18 mouse cellular contexts compared by ENCODE assay signal in the genomic region with DNA sequence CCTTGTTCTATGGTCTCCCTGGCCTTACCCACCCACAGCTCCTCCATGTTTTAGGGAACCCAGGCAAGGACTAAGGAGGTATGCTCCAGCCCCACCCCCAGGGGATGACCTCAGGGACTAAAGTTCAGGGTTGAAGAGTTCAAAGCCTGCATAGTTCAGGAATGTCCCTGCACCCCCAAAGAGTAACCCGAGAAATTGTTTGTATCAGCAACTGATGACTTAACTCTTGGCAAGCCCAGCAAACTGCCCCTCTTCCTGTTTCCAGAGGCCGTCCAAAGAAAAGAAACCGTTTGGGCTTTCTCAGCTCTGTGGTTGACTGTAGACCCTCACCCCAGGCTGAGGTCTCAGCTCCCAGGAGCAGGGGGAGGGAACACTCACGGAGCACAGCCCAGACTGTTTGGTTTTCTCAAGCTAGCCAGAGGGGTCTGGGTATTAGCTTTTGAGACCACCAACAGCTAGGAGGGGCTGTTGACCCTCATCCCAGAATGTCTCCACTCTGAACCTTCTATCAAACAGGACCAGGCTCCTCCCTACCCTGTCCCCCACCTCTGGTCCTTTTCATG. TPM values are rescaled to one million over a fixed set of nuclear protein-coding genes. Genes with fewer than 3 reads are reported as not detected.
DNase-seq lines count a peak whose midpoint lies in the region; ATAC-seq and TF ChIP-seq lines count a peak whose summit lies in the region.
"Had no signal": no experiment of that assay in that cellular context is flagged by ENCODE, and none has a peak within 500 bp of the region (broad histone marks: within the 10 kb centered on the region; RNA-seq: fewer than 3 reads in every experiment).

No protein-coding gene starts in this region.

- no peak for ATAC-seq in forebrain, postnatal 0 days
- peak; percentile 29; the same call in 1 of the 2 replicates for ATAC-seq in embryonic facial prominence, embryonic 12.5 days (ENCODE audit: insufficient number of reproducible peaks, insufficient read depth, low FRiP score, low TSS enrichment)
- peak; percentile 55 for ATAC-seq in kidney, embryonic 14.5 days (ENCODE audit: low FRiP score, low TSS enrichment)
- ATAC-seq in megakaryocyte progenitor cell, adult 5-6 weeks (replicated peaks; ENCODE audit: poor library complexity): no peak
- ATAC-seq: Patski had no signal

- H3K4me1 ChIP-seq in forebrain, embryonic 10.5 days: peaks cover 18% of the 10 kb centered on the region
- H3K4me1 ChIP-seq in forebrain, postnatal 0 days (ENCODE audit: insufficient read depth): no peaks in the 10 kb centered on the region
- H3K4me1 ChIP-seq in embryonic facial prominence, embryonic 12.5 days: peaks cover 17% of the 10 kb centered on the region; the same call in 1 of the 2 replicates
- no peaks in the 10 kb centered on the region for H3K4me1 ChIP-seq in kidney, embryonic 14.5 days (ENCODE audit: control insufficient read depth, insufficient read depth, low read length)
- H3K4me1 ChIP-seq in limb, embryonic 10.5 days: peaks cover 31% of the 10 kb centered on the region

- no peak for TF ChIP-seq CTCF in forebrain, postnatal 0 days (IDR thresholded peaks at IDR 0.05; ENCODE audit: low read depth)

- no peak for DNase-seq in forebrain, embryonic 10.5 days (ENCODE audit: extremely low spot score, low spot score)
- no peak for DNase-seq in forebrain, postnatal 0 days
- no peak for DNase-seq in limb, embryonic 10.5 days (ENCODE audit: low spot score)
- DNase-seq in left cerebral cortex, adult 9 months (ENCODE audit: low spot score in 2 of 2): no peak
- DNase-seq in gastrocnemius, adult 18-20 months (ENCODE audit: low spot score): no peak
- DNase-seq: adrenal gland, adult 8-10 months; cerebellum, adult 9-11 months; heart, adult 18-20 months; layer of hippocampus, adult 9-11 months; right cerebral cortex, adult 18-20 months; thymus, adult 2 months had no signal

- peak overlapping the region; percentile 40; the same call in 1 of the 2 replicates for H3K27ac ChIP-seq in forebrain, embryonic 10.5 days
- no peak overlapping the region for H3K27ac ChIP-seq in forebrain, postnatal 0 days (ENCODE audit: low read depth, low read length)
- peak overlapping the region; percentile 57; the same call in 1 of the 2 replicates for H3K27ac ChIP-seq in embryonic facial prominence, embryonic 12.5 days
- H3K27ac ChIP-seq in kidney, embryonic 14.5 days (ENCODE audit: low read depth, low read length): peak overlapping the region; percentile 17; the same call in 1 of the 2 replicates
- H3K27ac ChIP-seq in limb, embryonic 10.5 days: peak overlapping the region; percentile 26; the same call in 1 of the 2 replicates
- H3K27ac ChIP-seq: limb, embryonic 15.5 days; macrophage had no signal

- H3K9ac ChIP-seq in forebrain, postnatal 0 days: no peak overlapping the region
- H3K9ac ChIP-seq in embryonic facial prominence, embryonic 12.5 days: no peak overlapping the region
- no peak overlapping the region for H3K9ac ChIP-seq in kidney, embryonic 14.5 days (ENCODE audit: low read depth, low read length)
- H3K9ac ChIP-seq: limb, embryonic 15.5 days had no signal

- no peak overlapping the region for H3K4me2 ChIP-seq in forebrain, postnatal 0 days (ENCODE audit: low read depth)
- H3K4me2 ChIP-seq in embryonic facial prominence, embryonic 12.5 days (replicated peaks): no peak overlapping the region
- no peak overlapping the region for H3K4me2 ChIP-seq in kidney, embryonic 14.5 days (replicated peaks; ENCODE audit: low read depth, low read length)
- H3K4me2 ChIP-seq: limb, embryonic 15.5 days; midbrain, embryonic 11.5 days had no signal

- no peak overlapping the region for H3K4me3 ChIP-seq in forebrain, embryonic 10.5 days
- H3K4me3 ChIP-seq in forebrain, postnatal 0 days (ENCODE audit: low read depth, low read length): no peak overlapping the region
- no peak overlapping the region for H3K4me3 ChIP-seq in embryonic facial prominence, embryonic 12.5 days
- H3K4me3 ChIP-seq in kidney, embryonic 14.5 days (ENCODE audit: low read length): no peak overlapping the region
- no peak overlapping the region for H3K4me3 ChIP-seq in limb, embryonic 10.5 days
- H3K4me3 ChIP-seq: limb, embryonic 15.5 days had no signal

- no peaks in the 10 kb centered on the region for H3K27me3 ChIP-seq in forebrain, embryonic 10.5 days (ENCODE audit: poor library complexity, severe bottlenecking)
- H3K27me3 ChIP-seq in forebrain, postnatal 0 days (ENCODE audit: insufficient read depth, low read length): no peaks in the 10 kb centered on the region
- no peaks in the 10 kb centered on the region for H3K27me3 ChIP-seq in embryonic facial prominence, embryonic 12.5 days
- no peaks in the 10 kb centered on the region for H3K27me3 ChIP-seq in kidney, embryonic 14.5 days (ENCODE audit: control insufficient read depth, insufficient read depth, low read length)
- peaks cover 13% of the 10 kb centered on the region; the same call in 1 of the 2 replicates for H3K27me3 ChIP-seq in limb, embryonic 10.5 days (ENCODE audit: low read depth, poor library complexity, severe bottlenecking)
- H3K27me3 ChIP-seq: limb, embryonic 15.5 days; Patski had no signal

- H3K36me3 ChIP-seq in forebrain, embryonic 10.5 days (replicated peaks): no peaks in the 10 kb centered on the region
- H3K36me3 ChIP-seq in forebrain, postnatal 0 days (ENCODE audit: insufficient read depth): no peaks in the 10 kb centered on the region
- H3K36me3 ChIP-seq in embryonic facial prominence, embryonic 12.5 days: no peaks in the 10 kb centered on the region
- no peaks in the 10 kb centered on the region for H3K36me3 ChIP-seq in kidney, embryonic 14.5 days (ENCODE audit: control insufficient read depth, insufficient read depth, low read length)
- H3K36me3 ChIP-seq in limb, embryonic 10.5 days: no peaks in the 10 kb centered on the region
- H3K36me3 ChIP-seq: limb, embryonic 15.5 days had no signal

- H3K9me3 ChIP-seq in forebrain, embryonic 10.5 days: no peaks in the 10 kb centered on the region
- no peaks in the 10 kb centered on the region for H3K9me3 ChIP-seq in forebrain, postnatal 0 days (ENCODE audit: low read length)
- no peaks in the 10 kb centered on the region for H3K9me3 ChIP-seq in embryonic facial prominence, embryonic 12.5 days
- no peaks in the 10 kb centered on the region for H3K9me3 ChIP-seq in kidney, embryonic 14.5 days (ENCODE audit: control insufficient read depth, low read length)
- no peaks in the 10 kb centered on the region for H3K9me3 ChIP-seq in limb, embryonic 10.5 days (replicated peaks)
- H3K9me3 ChIP-seq: limb, embryonic 15.5 days had no signal

- 65% methylated on average over 4 of the region's 4 CpGs for WGBS in forebrain, embryonic 10.5 days
- WGBS in forebrain, postnatal 0 days: 69% methylated on average over 4 of the region's 4 CpGs
- WGBS in embryonic facial prominence, embryonic 12.5 days: 15% methylated on average over 4 of the region's 4 CpGs
- WGBS in kidney, embryonic 14.5 days: 10% methylated on average over 4 of the region's 4 CpGs
- WGBS in limb, embryonic 10.5 days: 40% methylated on average over 4 of the region's 4 CpGs

RNA-seq across cellular contexts. Expression of a gene that starts 23.5 kb away (rescaled TPM):
- 18.0 and 24.2 TPM in 2 replicates for polyA plus RNA-seq in forebrain, embryonic 10.5 days (2016; fragmentation: Nextera tagmentation; extraction: Ambion mirVana)
- total RNA-seq in forebrain, postnatal 0 days (2014; rRNA removed): 5.7 and 11.3 TPM in 2 replicates
- 6.5 and 7.4 TPM in 2 replicates for polyA plus RNA-seq in forebrain, postnatal 0 days (2015; fragmentation: Nextera tagmentation; extraction: Ambion mirVana)
- 22.5 and 23.5 TPM in 2 replicates for polyA plus RNA-seq in embryonic facial prominence, embryonic 12.5 days (2016; fragmentation: Nextera tagmentation; extraction: Ambion mirVana)
- 7.0 and 10.4 TPM in 2 replicates for polyA plus RNA-seq in kidney, embryonic 14.5 days (2014; fragmentation: Nextera tagmentation; extraction: Ambion mirVana)
- polyA plus RNA-seq in limb, embryonic 10.5 days (2016; fragmentation: Nextera tagmentation; extraction: Ambion mirVana): 6.9 and 7.7 TPM in 2 replicates
- total RNA-seq in megakaryocyte progenitor cell, adult 5-6 weeks (2015): 1.7 TPM in 2 replicates
- total RNA-seq in megakaryocyte progenitor cell, adult 5-6 weeks (2017): 0.33 and 1.8 TPM in 2 replicates
- total RNA-seq in gastrocnemius, adult 18-20 months (2021): 1 to 10 TPM; 1.1 to 3.5 TPM
- polyA plus RNA-seq: macrophage had no signal

Comparison
In these comparisons a context has a peak if more than half of its experiments do, and no peak if none do; other contexts are left out.
1. ATAC-seq: peak in embryonic facial prominence, embryonic 12.5 days (single experiment) and kidney, embryonic 14.5 days (single experiment); none in forebrain, postnatal 0 days (single experiment) and megakaryocyte progenitor cell, adult 5-6 weeks (single experiment).